Mouse (Mus musculus) splenic B cell, adult 2 months (primary cell): Measurements from ENCODE around the gene Padi4.

Experiments
- DNase-seq: peaks from one replicate; pipeline ENCODE4 v3.0.0-alpha.2; 2011; ENCODE audit warnings: low read depth, low spot score
- H3K27me3 ChIP-seq: 2 replicates; pipeline ENCODE4 v1.6.1; 2012; ENCODE audit warnings: mild to moderate bottlenecking, low read length, moderate library complexity, mixed read lengths; ENCODE audit not compliant: control insufficient read depth, poor library complexity, insufficient read depth, severe bottlenecking
- H3K36me3 ChIP-seq: 2 replicates; pipeline ENCODE4 v1.6.1; 2012; ENCODE audit warnings: mild to moderate bottlenecking, low read length, moderate library complexity, mixed read lengths; ENCODE audit not compliant: control insufficient read depth, poor library complexity, insufficient read depth, severe bottlenecking

Padi4 gene

GRCm38 (mm10) chr4:140732871-140733270, 41.2 kb downstream of the Padi4 start:
- DNase-seq = no peak

DNA sequence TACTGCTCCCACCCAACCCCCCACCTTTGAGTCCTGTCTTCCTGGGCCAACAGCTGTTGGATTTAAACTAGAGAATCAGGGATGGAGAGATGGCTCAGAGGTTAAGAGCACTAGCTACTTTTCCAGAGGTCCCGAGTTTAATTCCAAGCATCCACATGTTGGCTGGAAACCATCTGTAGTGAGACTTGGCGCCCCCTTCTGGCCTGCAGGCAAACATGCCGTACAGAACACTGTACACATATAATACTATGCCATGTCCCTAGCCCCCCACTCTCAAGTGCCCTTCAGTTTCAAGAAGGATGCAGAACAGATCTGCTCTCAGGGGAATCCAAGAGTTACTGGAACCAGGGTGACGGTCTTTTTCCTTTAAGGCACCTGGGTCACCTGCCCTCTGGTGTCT, 42.4 kb downstream of the Padi4 start:
- no peaks in the 10 kb centered on the region for H3K36me3 ChIP-seq
- peak; percentile 31 for DNase-seq
- no peaks in the 10 kb centered on the region for H3K27me3 ChIP-seq

More at GRCm38 (mm10) chr4:140732871-140733270, 41.2 kb downstream of the Padi4 start:
- Histone ChIP-seq H3K36me3 (no peaks in the 10 kb centered on the region), H3K27me3 (no peaks in the 10 kb centered on the region)

DNA sequence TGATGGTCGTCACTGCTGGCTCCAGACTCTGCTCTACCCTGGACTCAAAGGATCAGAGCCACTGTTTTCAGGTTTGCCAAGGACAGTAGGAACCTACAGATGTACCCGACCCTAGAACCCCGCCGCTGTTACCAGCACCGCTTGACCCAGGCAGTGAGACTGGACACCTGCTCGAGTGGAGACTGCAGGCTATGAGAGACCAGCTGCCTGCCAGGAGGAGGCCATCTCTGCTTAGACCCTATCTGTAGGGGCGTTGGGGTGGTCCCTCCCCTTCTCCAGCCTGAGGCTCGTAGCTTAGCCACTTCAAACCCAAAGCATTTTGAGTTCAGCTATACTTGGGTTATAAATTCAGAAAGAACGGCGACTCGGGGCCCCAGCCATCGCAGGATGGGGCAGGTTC, 47.1 kb downstream of the Padi4 start:
- H3K27me3 ChIP-seq = no peaks in the 10 kb centered on the region
- peaks cover 4% of the 10 kb centered on the region; the same call in 1 of the 2 replicates for H3K36me3 ChIP-seq
- no peak for DNase-seq

DNA sequence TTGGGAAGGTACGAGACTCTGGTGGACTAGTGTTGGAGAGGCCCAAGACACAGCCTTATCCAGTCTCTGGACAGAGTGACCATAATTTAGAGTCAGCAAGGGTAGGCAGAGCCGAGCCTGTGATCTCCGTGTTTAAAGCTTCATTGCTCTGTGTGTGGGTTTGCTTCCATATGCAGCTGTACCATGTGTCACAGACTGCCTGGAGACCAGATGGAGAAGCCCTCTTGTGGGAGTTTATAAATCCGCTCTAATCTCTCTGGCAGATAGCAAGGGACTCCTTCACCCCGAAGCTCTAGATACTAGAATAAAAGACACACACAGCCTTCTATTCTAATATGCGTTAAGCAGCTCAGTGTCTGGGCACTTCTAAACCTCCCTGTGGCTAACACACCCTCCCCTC, 49.3 kb downstream of the Padi4 start:
- no peak for DNase-seq
- no peaks in the 10 kb centered on the region for H3K27me3 ChIP-seq
- H3K36me3 ChIP-seq = peaks cover 18% of the 10 kb centered on the region

DNA sequence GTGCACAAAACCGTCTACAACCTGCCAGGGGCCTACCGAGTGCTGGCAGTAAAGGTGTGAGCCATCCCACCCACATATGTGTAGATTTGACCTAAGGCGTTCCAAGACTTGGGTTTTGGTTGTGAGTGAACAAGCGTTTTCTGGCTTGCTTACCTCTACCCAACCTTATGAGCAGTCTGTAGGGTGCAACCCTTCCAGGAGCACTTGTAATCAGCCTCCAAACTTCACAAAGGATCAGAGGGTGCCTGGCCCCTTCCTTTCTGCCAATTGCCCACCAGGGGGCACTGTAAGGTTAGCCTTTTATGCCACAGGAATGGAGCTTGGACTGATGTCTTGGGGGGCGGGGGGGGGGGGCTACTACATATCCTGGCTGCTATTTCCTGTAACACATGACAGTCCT, 50.2 kb downstream of the Padi4 start:
- Histone ChIP-seq H3K36me3 (peaks cover 19% of the 10 kb centered on the region), H3K27me3 (no peaks in the 10 kb centered on the region)
- DNase-seq = peak; percentile 67

DNA sequence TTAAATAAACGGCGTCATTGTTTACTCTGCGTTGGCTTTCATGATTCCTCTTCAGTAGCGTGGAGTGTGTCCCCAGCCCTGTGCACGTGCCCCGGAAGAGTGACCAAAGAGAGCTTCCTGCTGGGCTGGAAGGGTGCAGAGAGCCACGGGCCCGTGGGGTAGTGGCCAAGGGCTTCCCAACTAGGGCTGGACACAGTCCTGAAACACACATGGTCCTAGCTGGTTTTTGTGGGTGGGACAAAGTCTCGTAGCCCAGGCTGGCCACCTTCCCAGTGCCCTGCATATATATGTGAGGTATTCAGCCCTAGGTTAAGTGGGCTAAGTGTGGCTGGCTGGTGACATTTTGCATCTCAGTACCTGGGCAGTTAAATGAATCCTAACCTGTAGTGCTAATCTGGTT, 50.8 kb downstream of the Padi4 start:
- H3K36me3 ChIP-seq = peaks cover 21% of the 10 kb centered on the region
- no peaks in the 10 kb centered on the region for H3K27me3 ChIP-seq
- DNase-seq = no peak

GRCm38 (mm10) chr4:140722710-140723109, 51.3 kb downstream of the Padi4 start:
- no peaks in the 10 kb centered on the region for H3K27me3 ChIP-seq
- no peak for DNase-seq
- peaks cover 24% of the 10 kb centered on the region for H3K36me3 ChIP-seq

GRCm38 (mm10) chr4:140721968-140722490, 52.0 kb downstream of the Padi4 start:
- DNase-seq = no peak
- Histone ChIP-seq H3K36me3 (peaks cover 27% of the 10 kb centered on the region), H3K27me3 (no peaks in the 10 kb centered on the region)

DNA sequence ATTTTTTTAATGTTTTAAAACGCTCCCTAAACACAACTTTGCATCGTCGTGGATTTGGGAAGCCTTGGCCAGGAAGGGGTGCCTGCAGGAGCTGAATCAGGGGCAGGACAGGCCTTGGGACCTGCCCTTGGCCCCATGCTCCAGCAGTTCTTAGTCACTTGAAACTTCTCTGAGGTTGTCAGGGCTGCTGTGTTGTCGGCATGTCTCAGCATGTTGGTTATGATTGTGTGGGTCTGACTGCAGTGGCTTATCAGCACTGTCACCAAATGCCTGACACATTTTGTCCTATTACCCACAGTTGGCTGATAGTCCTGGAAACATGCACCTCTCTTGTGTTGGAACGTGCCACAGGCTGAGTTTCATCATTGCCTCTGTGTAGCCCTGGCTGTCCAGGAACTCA, 53.9 kb downstream of the Padi4 start:
- no peak for DNase-seq
- Histone ChIP-seq H3K36me3 (peaks cover 37% of the 10 kb centered on the region), H3K27me3 (no peaks in the 10 kb centered on the region)

GRCm38 (mm10) chr4:140718436-140718835, 55.6 kb downstream of the Padi4 start:
- Histone ChIP-seq H3K27me3 (no peaks in the 10 kb centered on the region), H3K36me3 (peaks cover 41% of the 10 kb centered on the region)
- DNase-seq = no peak

DNA sequence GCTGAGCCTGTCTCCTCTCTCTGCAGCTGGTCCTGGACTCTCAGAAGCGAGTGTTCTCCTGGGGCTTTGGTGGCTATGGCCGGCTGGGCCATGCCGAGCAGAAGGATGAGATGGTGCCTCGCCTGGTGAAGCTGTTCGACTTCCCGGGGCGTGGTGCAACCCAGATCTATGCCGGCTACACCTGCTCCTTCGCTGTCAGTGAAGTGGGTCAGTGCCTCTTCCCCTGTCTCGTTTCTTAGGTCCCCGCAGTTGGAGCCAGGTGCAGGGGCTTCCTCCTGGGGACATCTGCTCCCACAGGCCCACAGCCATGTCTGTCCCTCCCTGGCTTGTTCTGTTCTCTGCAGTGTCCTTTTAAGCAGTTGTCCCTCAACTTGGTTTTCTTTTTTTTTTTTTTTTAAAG, 57.0 kb downstream of the Padi4 start:
- no peak for DNase-seq
- Histone ChIP-seq H3K27me3 (no peaks in the 10 kb centered on the region), H3K36me3 (peaks cover 41% of the 10 kb centered on the region)

- H3K36me3 ChIP-seq = peaks cover 36% of the 10 kb centered on the region
- H3K27me3 ChIP-seq = no peaks in the 10 kb centered on the region
These were observed 59.5 kb downstream of the Padi4 start for GRCm38 (mm10) chr4:140714586-140714985.

DNA sequence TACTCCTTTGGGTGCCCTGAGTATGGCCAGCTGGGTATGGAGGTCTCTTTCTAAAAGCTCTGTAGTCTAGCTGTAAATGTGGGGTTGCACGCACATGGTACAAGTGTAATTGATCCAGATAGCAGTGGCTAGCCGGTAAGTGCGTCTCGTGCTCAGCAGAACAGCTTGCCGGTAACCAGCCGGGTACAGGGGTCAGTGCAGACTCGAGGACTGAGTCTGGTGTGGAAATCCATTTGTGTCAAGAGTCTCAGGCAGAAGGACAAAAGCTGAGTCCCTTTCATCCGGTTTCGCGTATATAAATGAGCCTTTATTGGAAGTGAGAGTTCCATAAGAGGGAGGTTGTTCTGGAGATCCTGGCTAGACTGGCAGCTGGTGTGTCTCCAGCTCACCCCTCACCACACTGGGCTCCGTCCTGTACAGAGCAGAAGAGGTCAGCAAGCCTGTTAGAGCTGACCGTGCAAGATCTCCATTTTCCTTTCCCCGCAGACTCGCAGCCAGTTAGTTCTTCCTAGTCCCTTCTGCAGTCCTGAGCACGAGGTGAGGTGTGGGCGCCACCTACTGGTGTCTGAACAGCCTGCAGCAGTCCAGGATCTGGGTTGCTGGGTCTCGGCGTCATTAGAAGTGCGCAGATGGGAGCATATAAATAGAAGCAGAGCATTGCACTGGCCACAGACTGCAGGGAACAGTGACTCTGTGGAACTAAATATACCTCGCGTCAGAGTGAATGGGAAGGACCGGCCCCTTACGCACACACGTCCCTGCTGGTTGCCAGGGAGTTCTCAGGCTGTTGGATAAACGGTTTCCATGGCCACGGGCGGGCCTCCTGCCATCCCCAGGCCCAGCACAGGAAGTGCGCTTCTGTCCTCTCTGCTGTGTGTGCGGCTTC, 60.3 kb downstream of the Padi4 start:
- H3K27me3 ChIP-seq = no peaks in the 10 kb centered on the region
- H3K36me3 ChIP-seq = peaks cover 37% of the 10 kb centered on the region
- peak; percentile 91 for DNase-seq

More at GRCm38 (mm10) chr4:140714586-140714985, 59.5 kb downstream of the Padi4 start:
- no peak for DNase-seq

DNA sequence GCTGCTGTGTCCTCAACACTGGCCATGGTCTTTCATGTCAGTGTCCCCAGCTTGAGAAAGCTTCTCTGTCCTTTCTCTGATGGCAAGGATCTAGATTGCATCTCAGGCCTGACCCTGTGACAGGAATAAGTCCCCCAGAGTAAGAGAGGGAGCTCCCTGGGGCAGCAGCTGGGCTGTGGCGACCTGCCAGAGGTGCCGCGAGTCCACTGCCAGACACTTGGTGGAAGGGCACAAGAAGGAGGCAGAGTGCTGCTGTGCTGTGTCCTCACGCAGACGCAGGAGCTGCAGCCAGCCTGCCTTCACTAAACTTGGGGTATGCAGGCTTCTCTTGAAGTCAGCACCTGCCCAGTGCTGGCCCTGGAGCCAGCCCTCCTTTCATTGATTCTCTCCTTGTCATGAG, 62.7 kb downstream of the Padi4 start:
- no peak for DNase-seq
- Histone ChIP-seq H3K36me3 (peaks cover 25% of the 10 kb centered on the region), H3K27me3 (no peaks in the 10 kb centered on the region)

DNA sequence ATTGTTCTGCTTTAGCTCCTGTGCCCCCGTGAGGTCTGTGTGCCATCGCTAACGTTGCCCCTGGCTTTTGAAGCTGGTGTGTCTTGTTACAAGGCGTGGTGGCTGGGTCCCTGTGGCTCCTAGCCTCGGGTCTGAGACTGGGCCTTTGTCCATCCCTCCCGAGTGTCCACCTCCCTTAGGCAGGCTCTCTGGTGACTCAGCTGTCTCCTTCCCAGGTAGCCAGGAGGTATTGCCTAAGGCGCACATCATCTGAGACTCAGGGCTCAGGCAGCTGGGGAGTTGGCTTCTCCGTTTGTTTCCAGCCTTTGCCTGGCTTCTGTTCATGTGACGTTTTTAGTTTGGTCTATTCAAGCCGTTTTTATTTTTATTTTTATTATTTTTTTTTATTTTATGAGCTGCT, 63.3 kb downstream of the Padi4 start:
- Histone ChIP-seq H3K36me3 (peaks cover 24% of the 10 kb centered on the region), H3K27me3 (no peaks in the 10 kb centered on the region)
- DNase-seq = no peak
